Mouse (Mus musculus) natural killer cell, adult 2 months (primary cell): ENCODE measurements around the gene Gjb6.

Source experiments
- DNase-seq, 2 experiments: peaks; one replicate each; pipeline ENCODE4 v3.0.0; 2022; ENCODE audit warnings: low spot score in 2 of 2

Gene Gjb6

DNA sequence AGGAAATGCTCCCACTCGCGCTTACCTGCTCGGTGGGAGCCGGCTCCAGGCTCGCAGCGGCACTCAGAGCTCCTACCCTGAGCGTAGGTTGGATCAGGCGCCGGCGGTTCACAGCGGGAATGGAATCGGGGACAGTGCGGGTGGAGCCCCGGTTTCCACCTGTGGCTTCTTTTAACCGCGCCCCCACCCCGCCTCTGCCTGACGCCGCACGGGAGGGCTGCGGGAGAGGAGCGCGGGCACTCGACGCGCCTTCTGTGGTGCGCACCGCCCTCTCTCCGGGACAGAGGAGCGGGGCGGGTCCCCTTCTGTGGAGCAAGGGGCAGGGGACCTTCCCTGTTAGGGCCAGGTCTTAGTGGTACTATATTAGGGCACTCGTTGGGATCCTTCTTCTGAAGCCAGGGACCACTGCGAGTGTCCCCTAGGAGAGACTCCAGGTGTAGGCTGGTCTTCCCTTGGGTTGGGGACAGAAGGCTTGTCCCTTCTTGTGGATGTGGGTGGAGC, at the start of gene Gjb6:
Gene Gjb6 (minus strand): TSS at position 451 of the 501 bp plus-strand sequence.
- DNase-seq = no peak

DNA sequence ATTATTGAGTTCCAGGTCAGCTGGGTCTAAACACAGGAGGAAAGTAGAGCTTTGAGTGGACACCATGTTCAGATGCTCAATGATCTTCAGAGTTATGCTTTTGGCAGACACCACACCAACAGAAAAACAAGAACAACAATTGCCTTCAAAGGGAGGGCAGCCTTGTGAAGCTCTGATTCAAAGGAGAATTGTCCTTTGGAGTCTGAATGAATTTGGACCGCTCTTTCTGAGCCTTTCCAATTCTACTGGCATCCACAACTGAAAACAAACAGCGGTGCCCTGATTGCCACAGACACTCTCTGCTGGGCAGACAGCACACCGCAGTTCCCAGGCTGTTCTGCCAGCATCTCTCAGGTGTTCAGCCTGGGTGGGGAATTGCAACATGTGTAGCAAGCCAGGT, 32.1 kb upstream of the Gjb6 start:
- DNase-seq = no peak

DNA sequence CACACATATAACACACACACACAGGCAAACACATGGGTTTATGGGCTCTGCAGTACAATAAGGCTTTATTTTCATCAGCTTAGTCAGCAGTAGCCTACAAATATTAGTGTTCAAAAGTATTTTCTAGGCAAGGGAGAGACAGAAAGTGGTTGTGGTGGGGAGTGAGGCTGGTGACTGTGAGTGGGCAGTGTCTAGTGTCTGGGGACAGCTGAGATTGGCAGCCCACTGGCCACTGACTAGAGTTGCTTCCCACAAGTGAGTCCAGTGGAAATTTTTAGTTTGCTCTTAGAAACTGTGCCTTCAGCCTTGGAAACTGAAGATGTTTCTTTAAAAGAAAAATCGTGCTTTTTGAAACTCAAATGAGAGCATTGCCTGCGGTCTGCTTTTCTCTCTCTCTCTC, 28.4 kb upstream of the Gjb6 start:
- DNase-seq = no peak

DNA sequence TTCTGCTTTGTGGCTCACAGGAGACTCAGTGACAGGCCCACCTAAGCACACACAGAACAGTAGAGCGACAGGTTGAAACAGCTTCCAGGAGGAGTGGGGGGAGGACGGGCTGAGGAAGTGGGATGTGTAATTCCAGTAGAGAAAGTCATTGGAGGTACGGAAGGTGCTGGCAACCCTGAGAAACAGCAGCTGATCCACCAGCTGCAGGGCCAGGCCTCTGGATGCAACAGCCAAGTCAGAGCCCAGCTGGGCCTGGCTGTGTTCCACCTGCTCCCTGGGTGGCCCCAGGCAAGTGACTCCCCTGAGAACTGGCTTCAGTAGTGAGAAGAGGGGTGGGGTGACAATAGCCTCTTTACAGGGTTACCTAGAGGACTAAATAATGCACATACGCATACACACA, 27.8 kb upstream of the Gjb6 start:
- DNase-seq = no peak

DNA sequence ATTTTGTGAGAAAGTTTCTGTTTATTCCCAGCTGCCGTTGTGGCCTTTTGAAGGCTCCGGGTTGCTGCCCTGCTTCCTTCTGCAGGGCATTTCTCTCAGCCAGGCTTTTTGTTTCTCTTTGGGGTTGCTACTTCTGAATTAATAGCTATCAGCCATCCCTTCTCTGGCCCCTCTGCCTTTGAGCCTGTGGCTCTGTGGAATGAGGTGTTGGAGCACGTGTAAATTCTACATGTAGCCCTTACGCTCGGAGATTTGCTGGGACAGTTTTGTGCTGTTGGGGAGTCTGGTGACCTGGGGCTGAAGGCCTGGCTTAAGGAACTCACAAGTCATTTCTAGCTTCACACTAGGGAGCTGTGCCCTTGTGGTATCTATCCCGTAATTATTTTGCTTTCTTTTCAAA, 21.5 kb upstream of the Gjb6 start:
- no peak for DNase-seq

DNA sequence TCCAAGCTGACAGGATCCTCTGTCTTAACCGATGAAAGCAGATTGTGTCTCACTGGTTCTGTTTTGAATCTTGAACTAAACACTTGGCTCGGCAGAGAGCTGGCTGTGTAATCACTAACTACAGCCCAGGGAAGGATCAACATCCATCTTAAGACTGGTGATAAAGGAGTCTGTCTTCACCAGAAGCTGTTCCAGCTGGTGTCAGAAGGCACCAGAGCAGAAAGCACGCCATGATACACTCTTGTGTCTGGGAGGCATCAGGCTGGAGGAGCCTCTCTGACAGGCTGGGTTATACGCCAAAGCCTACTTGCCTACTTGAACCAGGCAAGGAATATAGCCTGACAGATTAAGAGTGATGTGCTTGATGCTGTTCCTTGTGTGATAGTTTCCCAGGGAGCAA, 12.3 kb upstream of the Gjb6 start:
- DNase-seq = no peak

DNA sequence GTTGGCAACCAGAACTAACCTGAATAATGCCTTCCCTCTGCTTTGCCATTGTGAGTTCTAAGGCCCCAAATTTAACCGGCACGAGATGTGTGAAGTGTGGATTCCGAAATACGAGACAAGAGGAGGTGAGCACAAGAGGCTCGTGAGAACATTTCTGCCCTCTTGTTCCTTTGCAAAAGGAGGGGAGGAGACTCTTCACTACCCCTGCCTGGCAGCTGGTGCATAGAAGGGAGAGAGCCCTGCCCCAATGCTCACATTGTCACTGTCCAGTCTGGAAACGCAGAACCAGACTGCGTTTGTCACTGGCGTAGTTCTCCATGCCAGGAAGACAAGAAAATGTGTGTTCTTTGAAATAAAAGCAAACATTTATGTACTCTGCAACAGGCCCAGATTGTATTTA, 1.9 kb upstream of the Gjb6 start:
- no peak for DNase-seq

DNA sequence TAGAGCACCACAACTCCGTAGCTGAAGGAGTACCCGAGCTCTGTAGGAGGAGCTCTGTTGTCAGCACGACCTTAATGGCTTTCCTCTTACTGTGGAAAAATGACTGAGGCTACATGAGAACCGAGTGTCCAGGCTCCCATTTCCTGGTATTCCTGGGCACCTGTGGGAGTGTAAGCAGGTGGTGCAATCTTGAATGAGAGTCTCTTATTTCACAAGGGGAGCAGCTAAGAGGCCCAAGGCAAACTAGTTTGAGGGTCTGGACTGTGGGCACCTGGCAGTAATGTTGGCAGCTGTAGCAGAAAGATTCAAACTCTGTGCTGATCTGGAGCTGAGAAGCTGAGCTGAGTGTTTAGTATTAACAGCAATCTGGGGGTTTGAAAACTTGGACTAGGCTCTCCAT, 6.0 kb downstream of the Gjb6 start:
- no peak for DNase-seq

DNA sequence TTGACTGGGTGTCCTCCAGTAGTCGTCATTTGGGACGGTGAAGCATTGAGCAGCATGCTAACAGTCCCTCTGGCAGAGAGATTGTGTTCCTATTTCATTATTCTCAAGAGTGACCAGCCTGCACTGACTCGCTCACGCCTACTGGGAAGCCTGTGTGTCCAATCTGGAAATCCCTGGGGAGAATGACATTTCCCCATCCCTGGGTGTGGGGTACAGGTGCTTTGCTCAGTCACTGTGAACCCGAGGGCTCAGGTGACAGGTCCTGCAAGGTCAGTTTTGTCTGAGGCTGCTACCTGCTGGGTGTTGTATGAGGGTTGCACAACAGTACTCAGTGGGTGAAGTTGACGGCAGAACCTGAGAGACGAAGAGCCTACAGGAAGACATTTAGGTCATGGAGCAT, 11.1 kb downstream of the Gjb6 start:
- DNase-seq = no peak

DNA sequence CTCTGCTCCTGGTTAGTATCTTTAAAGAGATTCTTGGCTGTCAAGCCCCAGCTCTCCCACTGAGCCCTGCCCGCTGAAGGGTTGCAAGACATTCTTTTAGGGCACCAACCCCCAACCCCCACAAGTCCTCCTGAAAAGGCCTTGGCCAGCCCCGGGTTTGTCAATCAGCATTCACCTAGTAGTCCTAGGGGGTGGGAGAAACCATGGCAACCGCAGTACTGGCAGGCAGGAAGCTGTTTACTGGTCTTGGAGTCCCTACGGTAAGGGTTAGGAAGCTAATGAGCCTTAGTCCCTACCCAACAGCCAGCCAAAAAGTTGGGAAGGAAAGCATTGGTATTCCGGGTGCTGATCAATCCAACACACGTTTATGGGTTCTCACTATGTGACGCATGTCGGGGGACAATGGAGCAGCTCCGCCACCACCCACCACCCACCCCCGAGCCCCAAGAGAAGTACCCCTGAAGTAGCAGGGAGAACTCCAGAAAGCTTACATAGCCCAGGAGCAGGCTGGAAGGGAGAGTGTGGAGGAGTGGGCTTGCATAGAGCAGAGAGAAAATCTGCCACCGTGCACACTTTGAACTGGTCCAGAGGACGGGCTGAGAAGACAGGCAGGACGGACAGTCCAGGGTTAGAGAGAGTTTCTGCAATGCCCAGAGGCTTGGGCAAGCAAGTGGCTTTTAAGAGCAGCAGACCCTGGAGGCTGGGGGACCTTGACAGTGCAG, 17.4 kb downstream of the Gjb6 start, which contains the start of gene Gm4491:
Gene Gm4491 (minus strand): TSS at position 61 of the 722 bp plus-strand sequence.
- DNase-seq = no peak

DNA sequence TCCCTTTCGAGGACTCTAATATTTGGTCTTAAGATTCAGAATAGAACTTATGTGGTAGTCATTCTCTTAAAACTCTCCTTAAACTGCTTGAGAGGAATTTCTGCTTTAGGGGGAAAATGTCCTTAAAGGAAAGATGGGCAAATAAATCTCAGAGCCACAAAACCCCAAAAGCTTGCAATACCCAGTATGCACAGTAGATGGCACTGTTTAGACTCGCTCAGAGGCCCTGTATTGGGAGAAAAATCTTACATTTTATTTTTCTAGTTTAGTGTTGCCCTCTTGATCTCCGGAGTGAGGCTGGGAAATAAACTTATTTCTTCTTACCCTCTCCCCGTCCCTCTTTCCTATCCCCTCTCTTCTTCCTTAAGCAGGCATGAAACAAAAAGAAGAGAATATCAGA, 24.2 kb downstream of the Gjb6 start:
- DNase-seq = peak in 1 of 2 experiments; percentile 14

DNA sequence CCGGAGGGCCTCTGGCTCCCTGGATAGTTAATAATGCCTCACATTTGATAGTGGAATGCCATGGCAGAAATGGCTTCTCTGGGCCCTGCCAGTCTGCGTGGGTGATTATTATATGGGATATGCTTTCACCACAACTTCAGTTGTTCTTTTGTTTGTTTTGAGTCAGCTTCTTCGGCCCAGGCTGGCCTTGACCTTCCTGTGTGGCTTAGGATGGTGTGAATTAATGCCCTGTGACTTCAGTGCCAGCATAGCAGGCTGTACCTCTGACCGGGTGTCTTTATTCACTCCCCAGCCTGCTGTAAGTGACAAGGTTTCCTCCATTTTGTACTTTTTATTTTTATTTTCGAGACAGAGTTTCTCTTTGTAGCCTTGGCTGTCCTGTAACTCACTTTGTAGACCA, 25.5 kb downstream of the Gjb6 start:
- no peak for DNase-seq

DNA sequence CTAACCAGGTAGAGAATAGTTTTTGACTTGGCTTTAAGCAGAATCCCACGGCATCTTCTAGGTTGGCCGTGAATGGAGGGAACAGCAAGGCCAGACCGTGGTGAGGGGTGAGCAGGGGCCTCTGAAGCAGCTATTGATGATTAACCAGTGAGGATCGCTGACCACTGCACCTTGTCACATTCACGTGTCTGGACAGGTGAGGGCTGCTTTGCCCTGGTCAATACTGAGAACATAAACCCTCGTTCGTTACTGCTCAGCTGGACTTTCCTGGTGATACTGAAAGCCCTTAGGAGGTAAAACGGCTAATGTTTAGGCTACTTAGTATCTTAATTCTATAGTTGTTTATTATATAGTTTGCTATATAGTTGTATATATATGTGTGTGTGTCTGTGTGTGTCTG, 26.3 kb downstream of the Gjb6 start:
- DNase-seq = no peak

DNA sequence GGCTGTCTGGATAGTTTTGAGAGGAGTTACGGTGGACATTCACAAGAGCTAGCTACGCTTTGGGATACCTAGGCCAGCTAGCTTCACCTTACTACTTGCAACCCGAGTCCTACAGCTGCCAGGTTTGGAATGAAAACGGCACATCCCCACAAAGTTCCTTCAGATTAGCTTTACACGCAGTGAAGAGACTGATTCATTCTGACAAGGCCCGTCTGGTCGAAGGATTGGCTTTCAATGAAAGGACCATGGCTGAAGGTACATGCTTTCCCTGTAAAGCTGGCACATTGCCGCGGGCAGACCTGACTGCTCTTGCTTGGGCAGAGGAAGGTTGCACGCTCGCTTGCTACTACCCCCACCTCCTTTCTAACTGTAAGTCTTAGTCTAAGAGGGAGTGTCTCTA, 27.7 kb downstream of the Gjb6 start:
- DNase-seq = no peak

DNA sequence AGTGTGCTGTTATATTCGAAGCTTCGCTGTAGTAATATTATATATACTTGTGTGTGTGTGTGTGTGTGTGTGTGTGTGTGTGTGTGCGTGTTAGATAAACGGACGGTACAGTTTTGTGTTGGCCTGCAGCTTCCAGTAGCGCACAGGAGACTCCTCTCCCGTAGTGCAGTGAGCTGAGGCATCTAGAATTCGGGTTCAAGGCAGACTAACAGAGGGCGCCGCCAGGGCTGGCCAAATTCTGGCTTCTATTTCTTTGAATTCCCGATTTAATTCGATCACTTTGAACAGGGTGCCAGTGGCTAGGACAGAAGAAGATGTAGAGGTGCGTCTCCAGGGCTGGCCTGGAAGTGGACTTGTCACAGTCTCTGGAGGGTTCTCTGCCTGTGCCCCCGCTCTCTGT, 28.3 kb downstream of the Gjb6 start:
- no peak for DNase-seq

DNA sequence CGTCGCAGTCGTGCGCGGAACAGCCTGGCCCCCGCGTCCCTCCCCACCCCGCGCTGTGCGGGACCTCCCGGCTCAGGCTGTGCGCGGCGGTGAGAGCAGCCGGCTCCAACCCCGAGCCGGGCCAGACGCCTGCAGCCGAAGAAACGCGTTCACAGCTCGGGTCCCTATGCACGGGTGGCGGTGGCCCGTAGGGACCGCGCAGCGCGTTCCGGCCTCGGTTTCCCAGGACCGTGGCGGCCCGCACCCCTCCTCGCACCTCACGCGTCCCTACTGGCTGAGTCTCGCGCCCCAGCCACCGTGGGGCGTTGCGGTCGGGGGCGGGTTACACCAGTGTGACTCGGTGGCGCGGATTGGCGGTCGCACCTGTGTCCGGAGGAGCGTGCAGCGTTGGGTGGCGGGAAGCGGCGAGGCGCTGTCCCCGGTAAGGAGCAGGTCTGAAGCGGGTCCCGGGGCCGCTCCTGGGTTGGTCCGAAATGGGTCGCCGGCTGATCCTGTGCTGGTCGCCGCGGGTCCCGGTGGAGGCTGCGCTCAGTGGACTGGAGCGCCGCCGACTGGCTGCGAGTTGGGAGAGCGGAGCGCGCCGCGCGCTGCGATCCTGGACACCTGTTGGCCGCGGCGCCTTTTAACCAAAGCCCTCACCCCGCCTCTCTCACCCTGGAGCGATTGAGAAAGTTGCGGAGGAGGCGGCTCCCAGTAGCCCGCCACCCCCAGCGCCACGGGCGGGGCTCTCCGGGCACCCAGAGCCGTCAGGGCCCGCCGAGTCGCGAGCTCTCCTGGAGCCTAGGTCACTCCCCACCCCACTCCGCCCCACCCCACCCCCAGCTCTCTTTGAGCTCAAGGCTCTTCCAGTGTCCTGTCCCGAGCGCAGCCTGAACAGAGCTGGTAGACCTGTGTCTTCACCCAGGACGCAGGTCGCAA, 29.0 kb downstream of the Gjb6 start, which contains the start of gene Gjb2:
Gene Gjb2 (minus strand): TSS at position 597 of the 918 bp plus-strand sequence.
- no peak for DNase-seq

DNA sequence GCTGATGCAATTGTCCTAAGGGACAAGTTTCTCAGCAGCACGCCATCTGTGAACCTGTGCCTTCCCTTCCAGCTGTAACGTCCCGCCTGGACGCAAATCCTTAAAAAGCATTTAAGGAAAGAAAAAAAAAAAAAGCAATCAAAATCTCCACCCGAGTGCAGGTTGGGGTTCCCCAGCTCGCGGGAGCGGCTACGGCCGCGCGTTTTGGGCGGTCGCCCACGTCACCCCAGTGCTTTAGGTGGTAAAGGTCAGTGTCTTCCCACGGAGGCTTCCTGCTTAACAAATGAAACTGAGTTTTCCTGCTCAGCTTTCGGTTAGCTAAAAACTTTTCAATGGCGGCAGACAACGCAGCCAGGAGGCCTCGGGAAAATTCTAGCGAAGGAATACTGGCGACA, 29.7 kb downstream of the Gjb6 start:
- DNase-seq = peak in 1 of 2 experiments; percentile 17

DNA sequence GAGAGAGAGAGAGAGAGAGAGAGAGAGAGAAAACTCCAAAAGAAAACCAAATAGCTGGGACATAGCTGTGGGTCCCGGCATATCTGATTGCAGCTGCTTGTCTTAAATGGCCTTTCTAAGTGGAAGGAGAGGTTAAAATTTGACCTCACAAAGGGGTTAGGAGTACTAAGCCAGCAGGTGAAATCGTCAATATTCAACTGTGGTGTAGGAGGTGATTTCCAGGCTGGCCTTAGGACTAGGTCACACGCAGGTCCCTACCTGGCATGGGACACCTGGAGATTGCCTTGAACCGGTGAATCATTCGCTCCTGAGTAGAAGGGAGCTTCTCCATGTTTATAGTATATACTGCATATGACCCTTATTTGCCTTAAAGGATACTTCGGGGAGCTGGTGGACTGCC, 30.3 kb downstream of the Gjb6 start:
- DNase-seq = no peak

DNA sequence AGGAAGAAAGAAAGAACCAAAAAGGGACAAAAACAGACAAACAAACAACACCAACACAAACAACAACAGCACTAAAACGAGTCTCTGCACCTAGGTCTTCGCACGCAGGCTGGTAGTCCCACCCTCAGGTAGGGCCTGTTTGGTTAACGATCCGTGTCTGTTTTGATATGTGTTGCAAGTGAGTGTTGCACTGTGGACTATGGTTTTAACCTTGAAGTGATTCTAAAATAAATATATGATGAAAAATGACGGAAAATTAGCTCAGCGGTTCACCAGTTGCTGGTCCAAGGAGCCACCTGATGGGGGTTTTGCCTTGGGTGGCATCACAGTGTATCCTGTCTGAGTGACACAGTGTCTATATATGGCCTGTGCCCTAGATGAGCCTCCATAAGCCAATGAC, 31.8 kb downstream of the Gjb6 start:
- no peak for DNase-seq

DNA sequence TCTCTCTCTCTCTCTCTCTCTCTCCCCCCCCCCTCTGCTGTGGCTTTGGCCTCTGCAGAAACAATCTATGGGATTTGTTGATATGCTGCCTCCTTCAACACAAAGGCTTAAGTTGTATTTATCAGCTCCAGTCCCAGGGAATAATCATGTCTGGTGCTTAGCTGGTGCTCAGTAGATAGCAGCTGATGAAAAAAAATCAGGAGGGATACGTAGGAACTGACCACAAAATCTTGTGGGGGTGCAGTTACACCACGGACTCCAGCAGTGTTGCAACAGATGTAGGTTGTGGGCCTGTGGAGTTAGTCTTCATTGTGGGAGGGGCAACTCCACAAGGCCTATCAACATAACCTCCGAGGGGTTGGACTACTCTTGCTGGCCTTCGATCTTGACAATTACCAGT, 37.6 kb downstream of the Gjb6 start:
- DNase-seq = no peak

DNA sequence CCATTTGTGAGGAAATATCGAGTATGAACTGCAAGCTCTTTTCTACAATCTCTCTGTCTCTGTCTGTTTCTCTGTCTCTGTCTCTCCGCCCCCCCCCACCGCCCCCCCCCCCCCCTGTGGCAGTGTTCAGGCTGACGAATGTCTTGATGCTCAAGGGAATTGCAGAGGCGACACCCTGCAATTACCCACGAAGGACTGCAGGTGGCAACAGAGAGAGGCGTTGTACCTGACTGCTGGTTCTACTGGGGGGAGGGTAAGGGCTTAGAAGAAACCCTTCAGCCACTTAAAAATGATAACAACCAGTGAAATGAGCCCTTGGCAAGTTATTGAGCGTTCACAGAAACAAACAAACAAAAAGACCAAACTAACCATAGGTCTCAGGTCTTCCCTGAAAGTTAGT, 40.4 kb downstream of the Gjb6 start:
- DNase-seq = peak; percentile 27 to 33

DNA sequence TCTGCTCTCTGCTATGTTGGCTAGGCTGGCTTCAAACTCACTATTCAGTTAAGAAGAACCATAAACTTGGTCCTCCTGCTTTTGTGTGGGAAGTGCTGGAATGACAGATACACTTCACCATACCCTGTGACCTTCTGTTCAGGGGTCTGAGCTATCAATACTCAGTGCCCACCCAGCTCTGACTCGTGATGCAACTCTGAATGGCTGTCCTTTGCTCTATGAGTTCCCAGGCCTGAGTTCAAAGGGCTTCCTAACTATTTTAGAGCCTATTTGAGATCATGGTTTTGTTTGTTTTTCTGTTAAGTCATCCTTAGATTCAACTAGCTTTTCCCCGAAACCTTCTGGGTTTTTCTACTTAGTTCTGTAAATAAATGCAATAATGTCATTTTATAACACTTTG, 43.4 kb downstream of the Gjb6 start:
- DNase-seq = no peak

DNA sequence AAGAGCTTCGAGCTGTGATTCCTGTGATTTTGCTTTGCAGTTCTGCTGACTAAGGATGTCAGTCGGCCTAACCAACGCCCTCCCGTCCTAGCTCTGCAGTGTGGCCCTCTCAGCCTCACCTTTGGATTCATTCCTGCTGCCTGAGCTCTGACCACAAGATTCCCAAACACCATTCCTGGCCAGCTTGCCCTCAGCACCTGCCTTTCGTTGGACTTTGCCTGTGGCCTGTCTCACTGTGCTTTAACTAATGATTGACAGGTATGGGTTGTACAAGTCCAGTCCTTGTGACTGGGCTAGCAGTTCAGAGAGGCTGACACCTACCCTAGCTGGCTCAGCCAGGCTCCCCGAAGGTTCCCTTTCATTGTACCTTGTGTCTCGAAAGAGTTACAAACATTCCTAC, 44.3 kb downstream of the Gjb6 start:
- DNase-seq = no peak
